Mouse (Mus musculus) liver, embryonic 11.5 days (tissue): Measurements from ENCODE around the gene Adgrf2. TPM values are rescaled to one million over a fixed set of nuclear protein-coding genes. Genes with fewer than 3 reads are reported as not detected.

Source experiments
- ATAC-seq: fragments of 200-750 bp; cut with Nextera tagmentation; replicated peaks from 2 replicates; pipeline ENCODE4 v1.8.0; 2017; ENCODE audit warnings: moderate number of reproducible peaks, mild to moderate bottlenecking, moderate TSS enrichment, moderate library complexity; ENCODE audit not compliant: low FRiP score
- DNase-seq: peaks from one replicate; pipeline ENCODE4 v3.0.0-alpha.2; 2017; ENCODE audit warnings: low spot score
- H3K27ac ChIP-seq: fragments of 300-500 bp; sonication (generic); 2 replicates; pipeline ENCODE4 v1.5.1; 2014; ENCODE audit warnings: mild to moderate bottlenecking, low read depth, low read length, control low read depth
- H3K27me3 ChIP-seq: fragments of 300-500 bp; sonication (generic); replicated peaks from 2 replicates; pipeline ENCODE4 v1.6.1; 2014; ENCODE audit warnings: low read length, mixed read lengths; ENCODE audit not compliant: control insufficient read depth, insufficient read depth
- H3K36me3 ChIP-seq: fragments of 300-500 bp; sonication (generic); 2 replicates; pipeline ENCODE4 v1.6.1; 2014; ENCODE audit warnings: mild to moderate bottlenecking, low read length, moderate library complexity, mixed read lengths; ENCODE audit not compliant: control insufficient read depth, insufficient read depth
- H3K4me1 ChIP-seq: fragments of 300-500 bp; sonication (generic); replicated peaks from 2 replicates; pipeline ENCODE4 v1.6.1; 2014; ENCODE audit warnings: low read length, mixed read lengths; ENCODE audit not compliant: control insufficient read depth, insufficient read depth
- H3K4me2 ChIP-seq: fragments of 300-500 bp; sonication (generic); 2 replicates; pipeline ENCODE4 v1.6.1; 2014; ENCODE audit warnings: mild to moderate bottlenecking, control low read depth, moderate library complexity
- H3K4me3 ChIP-seq: fragments of 300-500 bp; sonication (generic); 2 replicates; pipeline ENCODE4 v1.5.1; 2014; ENCODE audit warnings: low read depth, low read length, control low read depth
- H3K9ac ChIP-seq: fragments of 300-500 bp; sonication (generic); 2 replicates; pipeline ENCODE4 v1.6.1; 2014; ENCODE audit warnings: low read depth, low read length, control low read depth
- H3K9me3 ChIP-seq: fragments of 300-500 bp; sonication (generic); 2 replicates; pipeline ENCODE4 v1.6.1; 2016; ENCODE audit warnings: low read length, inconsistent platforms, mixed read lengths; ENCODE audit not compliant: control insufficient read depth
- WGBS: fragments of 180-500 bp; shearing (Covaris S2); extraction: QIAGEN DNeasy Blood & Tissue Kit; methylation state at CpG from one replicate; pipeline ENCODE4 v1.1.7; 2014; 5-methylcytosine and 5-hydroxymethylcytosine counted together
- polyA plus RNA-seq: library from polyadenylated mRNA; unstranded; fragments of >200 nt; fragmentation: Nextera tagmentation; extraction: Ambion mirVana; gene quantifications from 2 replicates; pipeline ENCODE4 v1.2.1, GENCODE M21; 2014

Gene Adgrf2
- polyA plus RNA-seq, 1 experiment from 2014 or later: 0.10 TPM

GRCm38 (mm10) chr17:42690531-42690930 is 51.4 kb downstream of the Adgrf2 start:
- H3K9ac ChIP-seq: no peak overlapping the region
- no peak overlapping the region for H3K4me3 ChIP-seq
- no peaks in the 10 kb centered on the region for H3K9me3 ChIP-seq
- no peak overlapping the region for H3K27ac ChIP-seq
- ATAC-seq: no peak
- no peaks in the 10 kb centered on the region for H3K4me1 ChIP-seq
- no peaks in the 10 kb centered on the region for H3K27me3 ChIP-seq
- no peaks in the 10 kb centered on the region for H3K36me3 ChIP-seq
- DNase-seq: no peak
- no peak overlapping the region for H3K4me2 ChIP-seq
- 84% methylated on average over 8 of the region's 8 CpGs for WGBS

Other genes with a start within 250 kb of the Adgrf2 start
- not detected in 2 replicates for gene Opn5, start 130.8 kb downstream of the Adgrf2 start, polyA plus RNA-seq
- 0.05 TPM in 1 of 2 replicates, not detected in the other for gene Adgrf4, start 49.9 kb downstream of the Adgrf2 start, polyA plus RNA-seq
- gene Cd2ap, start 134.5 kb upstream of the Adgrf2 start, polyA plus RNA-seq: 22.2 and 22.7 TPM in 2 replicates